Mouse (Mus musculus) forebrain, embryonic 11.5 days (tissue): ENCODE measurements at regions not wholly inside any gene's neighbourhood (a gene's known extent, or its start where the extent isn't known, plus 50 kb on each side); places are given as distances from the start of the nearest gene placed in this dataset.
A peak's percentile ranks its signal among the peaks of the same experiment; 100 is the strongest.

ENCODE experiments used
- ATAC-seq: fragments of 200-750 bp; cut with Nextera tagmentation; replicated peaks from 2 replicates; pipeline ENCODE4 v1.8.0; 2017; ENCODE audit warnings: moderate TSS enrichment; ENCODE audit not compliant: low FRiP score
- DNase-seq: peaks from one replicate; pipeline ENCODE4 v3.0.0-alpha.2; 2017; ENCODE audit warnings: low spot score
- H3K27ac ChIP-seq: fragments of 300-500 bp; sonication (generic); 2 replicates; pipeline ENCODE4 v1.5.1; 2014; ENCODE audit warnings: low read depth, low read length
- H3K27me3 ChIP-seq: fragments of 300-500 bp; sonication (generic); 2 replicates; pipeline ENCODE4 v1.6.1; 2014; ENCODE audit warnings: mild to moderate bottlenecking, low read length, mixed read lengths; ENCODE audit not compliant: control insufficient read depth, insufficient read depth
- H3K36me3 ChIP-seq: fragments of 300-500 bp; sonication (generic); 2 replicates; pipeline ENCODE4 v1.6.1; 2014; ENCODE audit warnings: mild to moderate bottlenecking, low read length, moderate library complexity, mixed read lengths; ENCODE audit not compliant: control insufficient read depth, insufficient read depth
- H3K4me1 ChIP-seq: fragments of 300-500 bp; sonication (generic); replicated peaks from 2 replicates; pipeline ENCODE4 v1.6.1; 2014; ENCODE audit warnings: low read length, mixed read lengths; ENCODE audit not compliant: control insufficient read depth, insufficient read depth
- H3K4me2 ChIP-seq: fragments of 300-500 bp; sonication (generic); 2 replicates; pipeline ENCODE4 v1.6.1; 2014; ENCODE audit warnings: low read depth, mild to moderate bottlenecking, low read length, moderate library complexity, mixed read lengths; ENCODE audit not compliant: severe bottlenecking
- H3K4me3 ChIP-seq: fragments of 300-500 bp; sonication (generic); 2 replicates; pipeline ENCODE4 v1.5.1; 2014; ENCODE audit warnings: low read depth, low read length
- H3K9ac ChIP-seq: fragments of 300-500 bp; sonication (generic); 2 replicates; pipeline ENCODE4 v1.6.1; 2014; ENCODE audit warnings: low read length
- H3K9me3 ChIP-seq: fragments of 300-500 bp; sonication (generic); 2 replicates; pipeline ENCODE4 v1.6.1; 2016; ENCODE audit warnings: low read length, mixed read lengths; ENCODE audit not compliant: control insufficient read depth
- WGBS: fragments of 180-500 bp; shearing (Covaris S2); extraction: QIAGEN DNeasy Blood & Tissue Kit; methylation state at CpG from one replicate; pipeline ENCODE4 v1.1.7; 2014; 5-methylcytosine and 5-hydroxymethylcytosine counted together

DNA sequence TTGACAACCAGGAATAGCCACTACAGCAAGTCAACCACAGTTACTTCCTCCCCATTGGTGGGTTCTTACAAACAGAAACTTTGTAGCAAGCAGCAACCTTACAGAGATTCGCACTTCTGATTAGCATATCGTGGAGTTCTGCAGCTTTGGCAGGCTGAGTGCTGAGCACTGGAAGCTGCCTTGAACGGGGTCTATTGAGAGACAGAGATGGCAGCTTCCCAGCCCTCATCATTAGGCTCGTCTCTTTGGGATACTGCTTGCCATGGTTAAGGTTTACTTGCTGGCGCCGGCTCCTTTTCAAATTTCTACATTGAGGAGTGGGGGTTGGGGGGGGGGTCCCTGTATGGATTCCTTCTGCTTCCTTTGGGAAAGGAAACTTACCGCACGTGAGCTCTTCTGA lies 224.8 kb downstream of the Cbln4 start:
- H3K4me1 ChIP-seq, result no peaks in the 10 kb centered on the region
- H3K27ac ChIP-seq, result no peak overlapping the region
- ATAC-seq, result no peak
- no peaks in the 10 kb centered on the region for H3K9me3 ChIP-seq
- H3K27me3 ChIP-seq, result no peaks in the 10 kb centered on the region
- H3K4me3 ChIP-seq, result no peak overlapping the region
- WGBS, result 78% methylated on average over 8 of the region's 8 CpGs
- H3K9ac ChIP-seq, result no peak overlapping the region
- no peak for DNase-seq
- H3K4me2 ChIP-seq, result no peak overlapping the region
- H3K36me3 ChIP-seq, result no peaks in the 10 kb centered on the region

DNA sequence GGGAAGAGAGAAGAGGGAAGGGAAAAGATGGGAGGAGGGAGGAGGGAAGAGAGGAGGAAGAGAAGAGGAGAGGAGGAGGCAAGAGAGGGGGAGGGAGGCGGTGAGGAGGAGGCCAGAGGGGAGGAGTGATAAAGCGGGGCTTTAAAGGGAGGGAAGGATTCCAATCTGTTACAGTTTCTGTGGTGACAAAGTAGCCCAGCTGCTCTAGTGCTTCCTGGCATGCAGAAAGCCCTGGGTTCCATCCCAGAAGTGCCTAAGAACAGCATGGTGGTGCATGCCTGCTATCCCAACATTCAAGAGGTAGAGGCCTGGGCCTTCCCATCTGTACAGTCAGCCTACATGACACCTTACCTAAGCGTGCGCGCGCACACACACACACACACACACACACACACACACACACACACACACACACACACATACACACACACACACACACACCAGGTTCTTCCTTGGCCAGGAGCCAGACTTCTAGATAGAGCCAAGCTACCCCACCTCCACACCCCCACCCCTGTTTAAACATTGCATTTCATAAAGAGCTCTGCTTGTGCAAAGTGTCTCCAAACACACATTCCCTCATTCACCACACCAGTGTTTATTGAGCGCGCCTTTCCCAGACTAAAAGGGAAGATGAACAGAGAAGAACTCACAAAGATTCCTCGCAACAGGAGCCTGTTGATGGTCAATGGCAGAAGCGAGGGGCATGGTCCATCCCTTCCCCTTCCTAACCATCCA lies 226.4 kb downstream of the Cbln4 start:
- Histone ChIP-seq H3K27me3 (no peaks in the 10 kb centered on the region), H3K9me3 (no peaks in the 10 kb centered on the region), H3K4me2 (no peak overlapping the region), H3K27ac (no peak overlapping the region), H3K4me1 (no peaks in the 10 kb centered on the region), H3K9ac (no peak overlapping the region), H3K36me3 (no peaks in the 10 kb centered on the region), H3K4me3 (no peak overlapping the region)
- DNase-seq, result no peak
- ATAC-seq, result no peak
- 82% methylated on average over 10 of the region's 10 CpGs for WGBS

- Histone ChIP-seq H3K4me2 (no peak overlapping the region), H3K36me3 (no peaks in the 10 kb centered on the region), H3K4me1 (no peaks in the 10 kb centered on the region), H3K9me3 (no peaks in the 10 kb centered on the region), H3K9ac (no peak overlapping the region), H3K4me3 (no peak overlapping the region), H3K27me3 (no peaks in the 10 kb centered on the region), H3K27ac (no peak overlapping the region)
- ATAC-seq, result no peak
- 81% methylated on average over 3 of the region's 3 CpGs for WGBS
- DNase-seq, result no peak
Measured at GRCm38 (mm10) chr2:171812701-171813100, 230.6 kb downstream of the Cbln4 start.

DNA sequence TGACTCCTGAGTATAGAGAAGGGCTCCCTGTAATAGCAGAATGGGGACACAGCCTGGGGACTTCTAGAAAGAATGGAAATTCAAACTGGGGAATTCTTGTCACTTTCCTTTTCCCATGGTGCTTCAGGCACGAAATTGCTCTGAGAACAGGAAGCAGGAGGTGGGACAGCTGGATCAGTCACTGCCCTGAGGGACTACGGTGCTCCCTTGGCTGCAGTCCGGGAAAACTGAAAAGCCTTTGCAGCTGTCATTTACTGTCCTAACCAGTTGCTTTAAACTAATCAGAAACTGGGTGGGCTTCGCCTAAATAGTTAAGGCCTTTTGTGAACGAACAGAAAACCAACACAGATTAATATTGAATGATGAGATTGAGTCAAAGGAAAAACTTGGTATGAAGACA lies 237.9 kb downstream of the Cbln4 start:
- ATAC-seq, result no peak
- Histone ChIP-seq H3K4me1 (no peaks in the 10 kb centered on the region), H3K4me2 (no peak overlapping the region), H3K27ac (no peak overlapping the region), H3K4me3 (no peak overlapping the region), H3K9me3 (no peaks in the 10 kb centered on the region), H3K36me3 (no peaks in the 10 kb centered on the region), H3K9ac (no peak overlapping the region), H3K27me3 (no peaks in the 10 kb centered on the region)
- WGBS, result 78% methylated on average over 5 of the region's 5 CpGs
- DNase-seq, result no peak

DNA sequence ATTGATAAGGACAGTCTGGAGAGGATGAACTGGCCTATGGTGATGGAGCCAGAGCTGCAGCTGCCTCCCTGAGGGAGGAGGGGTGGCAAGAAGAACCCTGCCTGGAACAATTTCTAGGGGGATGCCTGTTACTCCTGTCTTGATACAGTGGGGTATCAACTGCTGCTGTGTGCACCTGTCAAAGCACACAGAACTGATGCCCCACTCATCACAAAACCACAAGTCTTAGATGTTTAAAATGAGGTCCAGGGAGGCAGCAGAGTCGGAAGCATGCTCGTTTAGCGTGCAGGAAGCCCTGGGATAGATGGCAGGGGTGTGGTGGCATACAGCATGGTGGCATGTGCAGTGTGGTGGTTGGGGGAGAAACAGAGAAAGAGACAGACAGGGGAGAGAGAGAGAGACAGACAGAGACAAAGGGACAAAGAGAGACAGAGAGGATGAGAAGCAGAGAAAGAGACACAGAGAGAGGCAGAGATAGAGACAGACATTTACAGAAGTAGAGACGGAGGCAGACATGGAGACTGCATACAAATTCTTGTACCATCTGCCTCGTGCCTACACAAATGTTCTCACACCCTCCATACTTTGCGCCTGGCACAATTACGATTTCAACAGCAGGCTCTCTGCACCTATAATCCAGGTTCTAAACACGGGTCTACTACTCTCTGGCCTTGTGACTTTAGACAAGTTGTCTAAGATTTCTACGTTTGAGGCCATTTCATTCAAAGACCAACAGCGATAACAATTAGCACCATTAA lies 242.6 kb downstream of the Cbln4 start:
- Histone ChIP-seq H3K4me3 (no peak overlapping the region), H3K4me1 (no peaks in the 10 kb centered on the region), H3K36me3 (no peaks in the 10 kb centered on the region), H3K9ac (no peak overlapping the region), H3K9me3 (no peaks in the 10 kb centered on the region), H3K27me3 (no peaks in the 10 kb centered on the region), H3K4me2 (no peak overlapping the region), H3K27ac (no peak overlapping the region)
- DNase-seq, result no peak
- no peak for ATAC-seq
- WGBS, result 84% methylated on average over 10 of the region's 10 CpGs

GRCm38 (mm10) chr2:171799351-171799750 lies 243.9 kb downstream of the Cbln4 start:
- no peaks in the 10 kb centered on the region for H3K27me3 ChIP-seq
- no peak overlapping the region for H3K4me3 ChIP-seq
- no peaks in the 10 kb centered on the region for H3K36me3 ChIP-seq
- WGBS, result 46% methylated on average over 9 of the region's 9 CpGs
- no peak overlapping the region for H3K27ac ChIP-seq
- H3K4me1 ChIP-seq, result no peaks in the 10 kb centered on the region
- no peak overlapping the region for H3K9ac ChIP-seq
- no peaks in the 10 kb centered on the region for H3K9me3 ChIP-seq
- ATAC-seq (peak; percentile 42; the same call in 1 of the 2 replicates), DNase-seq (no peak)
- H3K4me2 ChIP-seq, result no peak overlapping the region

- Histone ChIP-seq H3K27ac (no peak overlapping the region), H3K4me1 (no peaks in the 10 kb centered on the region), H3K9me3 (no peaks in the 10 kb centered on the region), H3K9ac (no peak overlapping the region), H3K27me3 (no peaks in the 10 kb centered on the region), H3K4me3 (no peak overlapping the region), H3K36me3 (no peaks in the 10 kb centered on the region), H3K4me2 (no peak overlapping the region)
- DNase-seq, result no peak
- 81% methylated on average over 9 of the region's 9 CpGs for WGBS
- no peak for ATAC-seq
Measured at GRCm38 (mm10) chr2:171790686-171791085, 252.6 kb downstream of the Cbln4 start.

GRCm38 (mm10) chr2:171766193-171766930 lies 276.9 kb downstream of the Cbln4 start:
- no peaks in the 10 kb centered on the region for H3K27me3 ChIP-seq
- ATAC-seq, result no peak
- no peaks in the 10 kb centered on the region for H3K36me3 ChIP-seq
- no peak overlapping the region for H3K9ac ChIP-seq
- no peak overlapping the region for H3K27ac ChIP-seq
- H3K4me3 ChIP-seq, result no peak overlapping the region
- no peaks in the 10 kb centered on the region for H3K9me3 ChIP-seq
- no peak for DNase-seq
- 91% methylated on average over 7 of the region's 7 CpGs for WGBS
- no peak overlapping the region for H3K4me2 ChIP-seq
- H3K4me1 ChIP-seq, result no peaks in the 10 kb centered on the region
